Mouse (Mus musculus) gastrocnemius, postnatal 4 days (tissue): ENCODE measurements around the gene Il2rb. TPM values are rescaled to one million over a fixed set of nuclear protein-coding genes. Genes with fewer than 3 reads are reported as not detected.

Experiments used
- DNase-seq, 2 experiments: peaks; one replicate each; pipeline ENCODE4 v3.0.0; 2021 to 2022; ENCODE audit warnings: low spot score in 2 of 2, mixed read lengths in 2 of 2
- total RNA-seq, 2 experiments: library from RNA; stranded (reverse); gene quantifications; 2 replicates each; pipeline ENCODE4 v1.2.3; 2021

Gene Il2rb
- total RNA-seq, 2 experiments from 2014 or later, result 0.16 to 0.20 TPM

- DNase-seq, result no peak
Observed at GRCm38 (mm10) chr15:78521331-78521730, 26.3 kb upstream of the Il2rb start.

GRCm38 (mm10) chr15:78520112-78520715, 25.1 kb upstream of the Il2rb start:
- DNase-seq, result peak in 1 of 2 experiments; percentile 43

- DNase-seq, result no peak
Observed at GRCm38 (mm10) chr15:78518221-78518620, 23.1 kb upstream of the Il2rb start.

GRCm38 (mm10) chr15:78515759-78516158, 20.7 kb upstream of the Il2rb start:
- no peak for DNase-seq

- DNase-seq, result peak; percentile 57 to 74
Observed at GRCm38 (mm10) chr15:78514393-78515146, 19.5 kb upstream of the Il2rb start.

- no peak for DNase-seq
Observed at GRCm38 (mm10) chr15:78513019-78513418, 17.9 kb upstream of the Il2rb start.

GRCm38 (mm10) chr15:78511951-78512350, 16.9 kb upstream of the Il2rb start:
- DNase-seq, result no peak

- DNase-seq, result no peak
Observed at GRCm38 (mm10) chr15:78510736-78511135, 15.7 kb upstream of the Il2rb start.

GRCm38 (mm10) chr15:78510121-78510576, 15.1 kb upstream of the Il2rb start:
- no peak for DNase-seq

- DNase-seq, result no peak
Observed at GRCm38 (mm10) chr15:78509297-78509899, 14.3 kb upstream of the Il2rb start.

- DNase-seq, result no peak
Observed at GRCm38 (mm10) chr15:78508443-78508842, 13.4 kb upstream of the Il2rb start.

GRCm38 (mm10) chr15:78505541-78505940, 10.5 kb upstream of the Il2rb start:
- no peak for DNase-seq

GRCm38 (mm10) chr15:78504816-78505215, 9.7 kb upstream of the Il2rb start:
- DNase-seq, result no peak

- DNase-seq, result no peak
Observed at GRCm38 (mm10) chr15:78504013-78504412, 8.9 kb upstream of the Il2rb start.

GRCm38 (mm10) chr15:78502437-78503132, 7.5 kb upstream of the Il2rb start:
- no peak for DNase-seq

GRCm38 (mm10) chr15:78493401-78494010, 1.6 kb downstream of the Il2rb start:
- no peak for DNase-seq

- DNase-seq, result no peak
Observed at GRCm38 (mm10) chr15:78491301-78491700, 3.8 kb downstream of the Il2rb start.

- no peak for DNase-seq
Observed at GRCm38 (mm10) chr15:78489906-78490305, 5.2 kb downstream of the Il2rb start.

- no peak for DNase-seq
Observed at GRCm38 (mm10) chr15:78489248-78489647, 5.8 kb downstream of the Il2rb start.

GRCm38 (mm10) chr15:78487066-78487465, 8.0 kb downstream of the Il2rb start:
- no peak for DNase-seq

- DNase-seq, result no peak
Observed at GRCm38 (mm10) chr15:78486564-78486963, 8.5 kb downstream of the Il2rb start.
